Mouse (Mus musculus): ENCODE measurements around the gene Troap. TPM values are rescaled to one million over a fixed set of nuclear protein-coding genes. Genes with fewer than 3 reads are reported as not detected.

Gene Troap
- polyA plus RNA-seq, 1 experiment from 2014 or later: 29.2 TPM

- ATAC-seq (ENCODE audit: low FRiP score): no peak
- H3K9ac ChIP-seq: no peak overlapping the region
- no peak overlapping the region for H3K4me2 ChIP-seq (replicated peaks)
- H3K4me3 ChIP-seq: no peak overlapping the region
- H3K36me3 ChIP-seq: peaks cover 41% of the 10 kb centered on the region
- 90% methylated on average over 3 of the region's 3 CpGs for WGBS
- no peaks in the 10 kb centered on the region for H3K9me3 ChIP-seq (replicated peaks)
- H3K4me1 ChIP-seq: peaks cover 27% of the 10 kb centered on the region
- H3K27me3 ChIP-seq: peaks cover 19% of the 10 kb centered on the region
- no peak overlapping the region for H3K27ac ChIP-seq
These were observed 5.4 kb downstream of the Troap start for GRCm38 (mm10) chr15:99079804-99080203.

GRCm38 (mm10) chr15:99082322-99082721, 7.9 kb downstream of the Troap start:
- Histone ChIP-seq H3K4me2 (replicated peaks) (no peak overlapping the region), H3K36me3 (peaks cover 33% of the 10 kb centered on the region), H3K27me3 (peaks cover 44% of the 10 kb centered on the region), H3K4me3 (no peak overlapping the region), H3K9me3 (replicated peaks) (no peaks in the 10 kb centered on the region), H3K27ac (no peak overlapping the region), H3K4me1 (peaks cover 13% of the 10 kb centered on the region; the same call in 1 of the 2 replicates), H3K9ac (no peak overlapping the region)
- ATAC-seq (ENCODE audit: low FRiP score): no peak
- 96% methylated on average over 12 of the region's 12 CpGs for WGBS

GRCm38 (mm10) chr15:99082840-99083239, 8.5 kb downstream of the Troap start:
- 90% methylated on average over 15 of the region's 16 CpGs for WGBS
- H3K27me3 ChIP-seq: peaks cover 49% of the 10 kb centered on the region
- ATAC-seq (ENCODE audit: low FRiP score): no peak

DNA sequence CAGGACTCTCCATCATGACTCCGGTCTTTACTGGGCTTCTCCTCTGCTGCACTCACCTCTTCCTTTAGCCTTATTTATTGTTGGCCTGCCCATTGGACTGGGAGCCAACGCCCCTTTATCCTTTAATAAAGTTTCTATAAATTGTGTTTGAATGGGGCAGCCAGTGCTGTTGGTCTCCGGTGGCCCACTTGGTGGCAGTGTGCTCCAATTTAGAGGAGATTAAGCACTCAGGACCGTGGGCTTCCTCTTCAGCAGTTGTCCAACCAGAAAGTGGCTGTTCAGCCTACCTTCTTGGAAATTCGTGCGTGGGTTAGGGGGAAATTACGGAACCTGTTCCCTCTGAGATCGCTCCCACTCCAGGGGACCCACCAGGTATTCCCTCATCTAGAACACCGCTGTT, 8.9 kb downstream of the Troap start:
- Histone ChIP-seq H3K9me3 (replicated peaks) (no peaks in the 10 kb centered on the region), H3K4me2 (replicated peaks) (no peak overlapping the region), H3K27me3 (peaks cover 54% of the 10 kb centered on the region), H3K4me3 (no peak overlapping the region), H3K27ac (no peak overlapping the region), H3K4me1 (peaks cover 13% of the 10 kb centered on the region), H3K9ac (no peak overlapping the region), H3K36me3 (peaks cover 26% of the 10 kb centered on the region)
- ATAC-seq (ENCODE audit: low FRiP score): no peak
- WGBS: 73% methylated on average over 9 of the region's 9 CpGs

More at GRCm38 (mm10) chr15:99082840-99083239, 8.5 kb downstream of the Troap start:
- H3K9me3 ChIP-seq (replicated peaks): no peaks in the 10 kb centered on the region
- no peak overlapping the region for H3K27ac ChIP-seq
- peaks cover 29% of the 10 kb centered on the region for H3K36me3 ChIP-seq
- no peak overlapping the region for H3K9ac ChIP-seq
- peaks cover 13% of the 10 kb centered on the region for H3K4me1 ChIP-seq
- no peak overlapping the region for H3K4me3 ChIP-seq
- H3K4me2 ChIP-seq (replicated peaks): no peak overlapping the region

- Histone ChIP-seq H3K36me3 (peaks cover 26% of the 10 kb centered on the region), H3K9me3 (replicated peaks) (no peaks in the 10 kb centered on the region), H3K9ac (no peak overlapping the region), H3K27me3 (peaks cover 61% of the 10 kb centered on the region), H3K4me2 (replicated peaks) (peak overlapping the region; percentile 34), H3K4me1 (peaks cover 21% of the 10 kb centered on the region), H3K27ac (no peak overlapping the region), H3K4me3 (0 out of 2 replicates have a peak overlapping the region, but pooled peaks have one; percentile 7)
- WGBS: 7% methylated on average over 11 of the region's 11 CpGs
- ATAC-seq (ENCODE audit: low FRiP score): no peak
These were observed 9.6 kb downstream of the Troap start for GRCm38 (mm10) chr15:99083867-99084557.

GRCm38 (mm10) chr15:99084618-99085017, 10.2 kb downstream of the Troap start:
- peaks cover 26% of the 10 kb centered on the region for H3K4me1 ChIP-seq
- 7% methylated on average over 19 of the region's 19 CpGs for WGBS
- peak overlapping the region; percentile 34 for H3K4me2 ChIP-seq (replicated peaks)
- no peak overlapping the region for H3K9ac ChIP-seq
- peaks cover 67% of the 10 kb centered on the region for H3K27me3 ChIP-seq
- 0 out of 2 replicates have a peak overlapping the region, but pooled peaks have one; percentile 7 for H3K4me3 ChIP-seq
- no peaks in the 10 kb centered on the region for H3K9me3 ChIP-seq (replicated peaks)
- H3K27ac ChIP-seq: no peak overlapping the region
- ATAC-seq (ENCODE audit: low FRiP score): no peak
- peaks cover 26% of the 10 kb centered on the region for H3K36me3 ChIP-seq

- peak overlapping the region; percentile 34 for H3K4me3 ChIP-seq
- ATAC-seq (ENCODE audit: low FRiP score): no peak
- 69% methylated on average over 4 of the region's 4 CpGs for WGBS
These were observed 11.6 kb downstream of the Troap start for GRCm38 (mm10) chr15:99085997-99086396.

DNA sequence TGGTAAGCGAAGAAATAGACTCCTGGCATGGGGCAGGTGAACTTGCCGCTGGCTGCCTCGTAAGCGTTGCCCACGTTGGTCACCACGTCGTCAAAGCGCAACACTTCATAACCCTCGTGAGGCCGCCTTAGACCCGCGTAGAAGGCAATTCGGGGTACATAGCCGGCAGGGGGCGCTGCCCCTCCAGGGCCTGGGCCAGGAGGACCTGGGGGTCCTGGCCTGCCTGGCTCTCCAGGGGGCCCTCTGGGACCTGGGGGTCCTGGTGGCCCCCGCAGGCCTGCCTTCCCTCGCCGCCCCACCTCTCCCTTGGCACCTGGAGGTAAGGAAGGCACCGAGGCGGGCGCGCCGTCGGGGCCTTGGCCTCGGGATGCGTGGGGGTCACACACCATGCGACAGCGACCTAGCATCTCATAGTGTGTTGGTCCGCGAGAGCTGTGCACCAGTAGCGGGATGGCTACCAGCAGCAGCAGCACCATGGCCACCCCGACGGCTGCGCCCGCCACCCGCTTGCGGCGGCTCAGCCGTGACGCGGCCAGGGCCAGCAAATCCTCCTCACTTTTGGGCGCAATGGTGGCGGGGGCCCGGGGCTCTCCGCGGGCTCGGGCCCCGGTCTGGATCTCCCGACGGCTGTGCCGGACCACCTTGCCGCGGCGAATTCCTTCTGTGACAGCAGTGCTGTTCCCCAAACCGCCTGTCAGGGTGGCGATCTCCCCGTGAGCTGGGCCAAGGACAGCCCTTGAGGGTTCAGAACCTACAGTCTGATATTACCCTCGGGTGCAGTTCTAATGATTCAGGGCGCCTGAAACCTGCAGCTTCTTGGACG, 13.1 kb downstream of the Troap start, which contains the start of gene C1ql4:
C1ql4 (minus strand) TSS at position 565 of the 823 bp plus-strand sequence.
- peak within 1 kb of the TSS; percentile 34 for H3K4me3 ChIP-seq
- peak within 1 kb of the TSS; percentile 51 for H3K4me2 ChIP-seq (replicated peaks)
- no peaks in the 10 kb centered on the region for H3K9me3 ChIP-seq (replicated peaks)
- 9% methylated on average over 60 of the region's 60 CpGs for WGBS
- peaks cover 84% of the 10 kb centered on the region for H3K27me3 ChIP-seq
- peak within 1 kb of the TSS; percentile 53 for H3K9ac ChIP-seq
- peaks cover 41% of the 10 kb centered on the region for H3K4me1 ChIP-seq
- peak within 1 kb of the TSS; percentile 32 for H3K27ac ChIP-seq
- peaks cover 6% of the 10 kb centered on the region for H3K36me3 ChIP-seq
- no peak for ATAC-seq (ENCODE audit: low FRiP score)

More at GRCm38 (mm10) chr15:99085997-99086396, 11.6 kb downstream of the Troap start:
- peaks cover 37% of the 10 kb centered on the region for H3K4me1 ChIP-seq
- no peaks in the 10 kb centered on the region for H3K9me3 ChIP-seq (replicated peaks)
- peak overlapping the region; percentile 15; the same call in 1 of the 2 replicates for H3K9ac ChIP-seq
- peaks cover 74% of the 10 kb centered on the region for H3K27me3 ChIP-seq
- peaks cover 20% of the 10 kb centered on the region for H3K36me3 ChIP-seq
- no peak overlapping the region for H3K27ac ChIP-seq
- peak overlapping the region; percentile 15 for H3K4me2 ChIP-seq (replicated peaks)

DNA sequence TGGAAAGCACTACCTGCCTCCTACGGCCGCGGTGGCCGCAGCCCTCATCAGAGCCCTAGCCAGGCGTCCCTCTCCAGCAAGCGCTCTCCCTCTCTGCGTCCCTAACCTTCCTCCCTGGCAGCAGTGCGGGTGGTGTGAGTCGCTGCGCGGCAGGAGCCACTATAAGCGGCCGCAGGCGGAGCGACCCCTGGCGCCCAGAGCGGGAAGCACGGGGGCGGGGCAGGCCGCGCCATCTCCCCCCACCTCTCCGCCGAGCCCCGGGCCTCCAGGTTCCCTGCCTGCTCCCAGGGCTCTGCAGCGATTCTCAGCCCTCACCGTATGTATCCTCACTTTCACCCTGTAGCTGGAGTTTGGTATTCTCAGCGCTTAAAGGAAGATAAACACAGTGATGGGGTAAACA, 13.9 kb downstream of the Troap start:
- H3K4me3 ChIP-seq: peak overlapping the region; percentile 34
- WGBS: under 1% methylated on average over 24 of the region's 27 CpGs
- peak overlapping the region; percentile 51 for H3K4me2 ChIP-seq (replicated peaks)
- peak overlapping the region; percentile 53 for H3K9ac ChIP-seq
- ATAC-seq (ENCODE audit: low FRiP score): peak; percentile 26; the same call in 1 of the 2 replicates
- H3K36me3 ChIP-seq: no peaks in the 10 kb centered on the region
- peaks cover 49% of the 10 kb centered on the region for H3K4me1 ChIP-seq
- no peaks in the 10 kb centered on the region for H3K9me3 ChIP-seq (replicated peaks)
- H3K27me3 ChIP-seq: peaks cover 88% of the 10 kb centered on the region
- peak overlapping the region; percentile 32 for H3K27ac ChIP-seq

DNA sequence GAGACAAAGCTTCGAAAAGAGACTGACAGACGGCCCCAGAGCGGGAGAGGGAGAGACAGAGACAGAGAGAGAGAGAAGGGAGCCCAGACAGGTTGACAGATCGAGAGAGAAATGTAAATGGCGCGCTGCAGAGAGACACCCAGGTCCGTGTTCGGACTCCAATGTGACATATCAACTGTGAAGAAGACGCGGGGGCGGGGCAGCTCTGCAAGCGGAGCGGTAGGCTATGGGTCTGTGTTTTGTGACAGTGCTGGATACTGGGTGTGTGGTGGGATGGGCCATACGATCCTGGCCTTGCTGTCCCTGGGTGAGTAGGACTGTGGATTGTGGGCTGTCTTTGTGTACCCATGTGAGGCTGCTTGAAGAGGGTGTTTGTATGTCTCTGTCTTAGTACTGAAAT, 14.7 kb downstream of the Troap start:
- peak overlapping the region; percentile 34; the same call in 1 of the 2 replicates for H3K4me3 ChIP-seq
- 10% methylated on average over 14 of the region's 14 CpGs for WGBS
- peaks cover 80% of the 10 kb centered on the region for H3K27me3 ChIP-seq
- no peak for ATAC-seq (ENCODE audit: low FRiP score)
- peak overlapping the region; percentile 51 for H3K4me2 ChIP-seq (replicated peaks)
- H3K9ac ChIP-seq: peak overlapping the region; percentile 32; the same call in 1 of the 2 replicates
- H3K27ac ChIP-seq: peak overlapping the region; percentile 32
- peaks cover 53% of the 10 kb centered on the region for H3K4me1 ChIP-seq
- no peaks in the 10 kb centered on the region for H3K36me3 ChIP-seq
- H3K9me3 ChIP-seq (replicated peaks): no peaks in the 10 kb centered on the region

DNA sequence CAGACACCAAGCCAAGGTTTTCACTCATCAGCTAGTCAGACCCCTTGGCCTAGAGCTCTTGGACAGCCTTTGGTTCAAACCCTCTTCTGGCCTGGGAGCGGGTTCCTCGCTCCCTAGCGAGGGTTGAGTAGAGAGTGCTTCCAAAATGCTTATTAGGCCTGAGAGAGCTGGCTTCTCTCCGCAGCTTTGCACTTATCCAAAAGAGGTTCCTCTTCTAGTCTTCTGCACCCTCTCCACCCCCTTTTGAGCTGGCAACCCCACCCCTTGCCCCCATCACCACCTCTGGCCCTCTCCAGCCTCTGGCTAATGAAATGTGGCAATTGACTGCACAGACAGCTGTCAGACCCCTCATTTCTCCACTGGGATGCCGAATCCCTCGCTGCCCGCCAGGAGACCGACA, 18.5 kb downstream of the Troap start, which contains the start of gene Dnajc22:
Dnajc22 (plus strand) TSS at position 301 of the 400 bp plus-strand sequence.
- peaks cover 76% of the 10 kb centered on the region for H3K27me3 ChIP-seq
- peak within 1 kb of the TSS; percentile 61 for H3K4me2 ChIP-seq (replicated peaks)
- H3K9ac ChIP-seq: peak within 1 kb of the TSS; percentile 44
- H3K4me3 ChIP-seq: peak within 1 kb of the TSS; percentile 35
- H3K4me1 ChIP-seq: peaks cover 80% of the 10 kb centered on the region
- H3K36me3 ChIP-seq: no peaks in the 10 kb centered on the region
- no peaks in the 10 kb centered on the region for H3K9me3 ChIP-seq (replicated peaks)
- ATAC-seq (ENCODE audit: low FRiP score): no peak
- 16% methylated on average over 8 of the region's 8 CpGs for WGBS
- H3K27ac ChIP-seq: peak within 1 kb of the TSS; percentile 76

Measured in hindbrain, embryonic 12.5 days (tissue).